Mouse (Mus musculus) adrenal gland (tissue): ENCODE measurements around the gene Lrch1.

ENCODE experiments used
- intact Hi-C: fragments of 180-260 bp; cut with DNase I; formaldehyde crosslinking; loops from one replicate; pipeline ENCODE4 v1.15.1; 2025

Lrch1 gene

GRCm38 (mm10) chr14:74898939-74899338 is 48.7 kb downstream of the Lrch1 start:
- intact Hi-C loops = no loop called here

DNA sequence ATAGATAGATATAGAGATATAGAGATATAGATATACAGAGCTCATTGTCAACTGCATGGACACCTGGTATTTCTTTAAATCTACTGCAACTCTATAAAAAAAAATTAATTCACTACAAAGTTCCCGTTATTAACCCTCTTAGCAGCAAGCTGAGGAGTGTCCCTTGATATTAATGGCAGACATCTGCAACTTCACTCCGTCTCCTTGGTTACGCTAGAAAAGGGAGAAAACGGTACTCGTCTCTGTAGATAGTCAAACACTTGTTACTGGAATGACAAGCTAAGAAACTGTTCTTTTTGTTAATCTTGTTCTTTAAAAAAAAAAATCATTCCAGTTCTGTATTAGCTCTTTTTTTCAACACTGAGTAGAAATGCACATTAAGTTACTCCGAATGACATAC is 54.0 kb downstream of the Lrch1 start:
- intact Hi-C loops = no loop called here

DNA sequence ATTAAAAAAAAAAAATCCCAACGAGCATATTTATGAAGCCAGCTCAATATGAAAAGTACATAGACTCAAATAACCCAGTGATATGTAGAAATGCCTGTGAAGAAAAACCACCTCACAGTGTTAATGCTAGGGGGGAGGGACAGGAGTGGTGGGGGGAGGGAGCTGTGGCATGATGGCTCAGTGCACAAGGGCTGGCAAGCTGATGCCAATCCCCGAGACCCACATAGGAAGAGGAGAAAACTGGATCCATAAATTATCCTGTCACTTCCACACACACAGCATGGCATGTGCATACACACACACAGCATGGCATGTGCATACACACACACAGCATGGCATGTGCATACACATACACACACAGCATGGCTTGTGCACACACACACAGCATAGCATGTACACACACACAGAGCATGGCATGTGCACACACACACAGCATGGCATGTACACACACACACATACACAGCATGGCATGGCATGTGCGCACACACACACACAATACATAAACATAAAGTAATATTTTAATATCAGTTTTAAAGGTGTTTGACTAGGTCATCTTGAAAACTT is 54.5 kb downstream of the Lrch1 start:
- intact Hi-C loops = no loop called here

DNA sequence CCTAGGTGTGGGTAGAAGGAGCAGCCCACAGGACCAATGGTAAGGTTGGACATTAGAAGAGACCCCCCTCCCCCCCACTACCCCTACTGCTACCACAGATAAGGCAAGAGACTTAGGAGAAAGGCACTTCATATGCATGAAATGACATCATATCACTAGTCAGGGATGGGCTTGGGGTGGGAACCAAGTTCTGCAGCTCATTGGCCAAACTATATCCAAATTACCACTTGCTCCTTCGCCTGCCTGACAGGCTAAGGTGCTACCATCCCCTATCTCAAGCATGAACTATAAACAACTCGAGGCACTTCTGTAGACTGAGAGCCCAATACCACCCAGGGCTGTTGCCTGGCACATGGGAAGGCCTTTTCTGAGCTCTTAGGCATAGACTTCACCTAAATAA is 58.4 kb downstream of the Lrch1 start:
- intact Hi-C loops = no loop called here

GRCm38 (mm10) chr14:74888103-74888502 is 59.6 kb downstream of the Lrch1 start:
- intact Hi-C loops = no loop called here

GRCm38 (mm10) chr14:74886453-74886852 is 61.2 kb downstream of the Lrch1 start:
- intact Hi-C loops = no loop called here

- intact Hi-C loops = no loop called here
Observed at GRCm38 (mm10) chr14:74884920-74885319, 62.8 kb downstream of the Lrch1 start.

DNA sequence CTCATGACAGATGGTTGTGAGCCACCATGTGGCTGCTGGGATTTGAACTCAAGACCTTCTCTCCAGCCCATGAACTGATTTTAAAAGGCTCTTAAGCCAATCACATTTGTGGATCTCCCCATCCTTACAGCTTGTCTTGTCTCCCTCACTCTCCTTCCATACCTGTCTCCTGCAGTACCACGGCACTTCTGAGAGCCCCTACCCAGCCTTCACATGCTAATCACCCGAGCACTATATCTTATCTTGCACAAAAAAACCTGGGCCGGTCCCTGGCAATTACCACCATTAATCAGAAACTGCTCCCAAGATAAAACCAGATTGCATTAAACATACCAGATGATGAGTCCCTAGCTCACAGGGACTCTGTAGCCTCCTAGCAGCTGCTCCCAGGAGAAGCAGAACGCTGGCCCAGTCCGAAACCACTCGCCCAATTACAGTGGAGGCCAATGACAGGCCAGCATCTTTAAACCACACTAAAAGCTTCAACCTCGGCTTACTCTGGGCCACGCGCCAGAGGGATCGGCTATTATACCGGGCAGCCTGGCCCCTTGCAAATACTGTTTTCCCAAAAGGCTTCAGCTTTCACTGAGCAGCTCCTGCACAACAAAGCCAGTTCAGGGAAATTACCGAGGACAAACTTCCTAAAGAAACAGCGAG is 63.5 kb downstream of the Lrch1 start:
- intact Hi-C loops = no loop called here

GRCm38 (mm10) chr14:74883204-74883603 is 64.5 kb downstream of the Lrch1 start:
- intact Hi-C loops = no loop called here

- intact Hi-C loops = no loop called here
Observed at GRCm38 (mm10) chr14:74882754-74883153, 64.9 kb downstream of the Lrch1 start.

- intact Hi-C loops = no loop called here
Observed at GRCm38 (mm10) chr14:74880868-74881267, 66.8 kb downstream of the Lrch1 start.

DNA sequence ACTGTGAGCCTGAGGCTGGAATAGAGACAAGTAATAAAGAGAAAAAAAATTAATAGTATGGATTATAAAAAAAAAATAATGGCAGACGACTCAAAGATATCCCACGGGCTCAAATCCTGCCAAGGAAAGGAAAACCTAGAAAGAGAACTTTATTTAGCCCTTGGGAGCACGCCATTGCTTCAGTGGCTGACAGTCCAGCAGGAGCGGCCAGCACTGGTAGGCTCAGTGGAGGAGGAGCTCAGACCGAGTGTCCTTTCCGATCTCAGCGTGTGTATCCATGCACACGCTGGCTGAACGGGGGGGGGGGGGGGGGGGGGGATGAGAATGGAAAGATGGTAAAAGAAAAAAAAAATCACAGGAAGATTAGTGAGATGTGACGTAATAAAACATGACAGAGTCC is 68.2 kb downstream of the Lrch1 start:
- intact Hi-C loops = no loop called here

- intact Hi-C loops = no loop called here
Observed at GRCm38 (mm10) chr14:74877287-74877686, 70.4 kb downstream of the Lrch1 start.

DNA sequence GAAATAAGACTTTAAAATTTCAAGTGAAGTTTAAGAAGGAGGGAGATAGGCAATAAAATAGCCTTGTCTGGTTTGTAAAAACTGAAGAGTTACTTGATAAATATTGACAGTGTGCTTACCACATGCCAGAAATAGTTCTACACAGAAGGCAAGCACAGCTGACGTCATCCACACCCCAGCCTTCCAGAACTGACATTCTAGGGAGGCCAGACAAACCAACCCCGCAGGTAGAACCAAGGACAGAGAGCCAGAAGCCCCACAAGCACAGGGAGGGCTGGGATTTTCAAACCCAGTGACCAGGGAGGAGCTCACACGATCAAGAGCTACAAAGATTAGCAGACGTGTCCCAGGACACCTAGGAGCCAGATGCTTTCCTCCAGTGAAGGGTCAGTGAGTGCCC is 76.5 kb downstream of the Lrch1 start:
- intact Hi-C loops = loop anchor here (5.0 kb wide), 1 partner anchor 76 kb away; the partner anchor contains the start of gene Lrch1

- intact Hi-C loops = no loop called here
Observed at GRCm38 (mm10) chr14:74868902-74869230, 78.8 kb downstream of the Lrch1 start.

DNA sequence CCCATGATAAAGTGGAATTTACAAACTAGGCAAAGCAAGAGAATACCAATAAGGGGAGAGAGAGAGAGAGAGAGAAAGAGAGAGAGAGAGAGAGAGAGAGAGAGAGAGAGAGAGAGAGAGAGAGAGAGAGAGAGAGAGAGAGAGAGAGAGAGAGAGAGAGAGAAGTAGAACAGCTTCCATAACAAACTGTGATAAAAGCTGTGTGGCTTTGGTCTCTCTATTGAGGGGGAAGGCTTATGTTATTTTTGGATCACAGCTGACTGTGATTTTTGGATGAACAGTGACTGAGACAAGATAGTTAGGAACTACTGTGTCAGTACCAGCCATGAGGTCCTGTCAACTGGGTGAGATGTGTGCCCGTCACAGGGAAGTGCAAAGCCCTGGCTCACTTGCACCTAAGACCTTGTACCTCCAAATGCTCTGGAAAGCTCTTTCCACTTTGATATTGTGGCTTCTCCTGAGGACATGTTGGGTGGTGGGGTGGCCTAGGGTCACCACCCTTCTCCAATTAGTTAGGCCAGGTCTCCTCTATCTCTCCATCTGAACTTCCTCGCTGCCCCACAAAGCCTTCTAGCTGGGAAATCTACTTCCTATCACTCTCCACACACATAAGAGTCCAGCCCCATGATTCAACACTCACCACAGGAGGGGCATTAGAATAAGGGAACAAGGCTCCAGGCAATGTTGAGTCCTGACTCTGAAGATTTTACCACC is 79.3 kb downstream of the Lrch1 start:
- intact Hi-C loops = no loop called here

GRCm38 (mm10) chr14:74867076-74868042 is 80.3 kb downstream of the Lrch1 start:
- intact Hi-C loops = no loop called here

DNA sequence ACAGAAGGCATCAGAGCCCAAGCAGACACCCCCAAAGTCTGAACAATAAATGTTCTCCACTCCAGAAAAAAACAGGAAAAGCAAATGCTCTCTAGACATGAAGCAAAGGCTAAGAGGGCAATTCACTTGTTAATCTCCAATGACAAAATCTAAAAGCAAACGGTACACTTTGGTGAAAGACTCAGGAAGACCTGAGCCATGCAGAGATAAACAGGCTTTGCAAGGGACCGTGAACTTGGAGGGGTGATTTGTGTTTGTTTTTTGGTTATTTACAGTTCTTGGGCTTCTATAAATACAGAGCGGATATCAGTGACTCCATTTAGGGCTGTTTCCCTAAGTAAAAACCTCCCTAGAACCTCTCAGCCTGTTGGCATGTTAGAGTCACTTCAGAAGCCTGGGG is 81.9 kb downstream of the Lrch1 start:
- intact Hi-C loops = no loop called here

DNA sequence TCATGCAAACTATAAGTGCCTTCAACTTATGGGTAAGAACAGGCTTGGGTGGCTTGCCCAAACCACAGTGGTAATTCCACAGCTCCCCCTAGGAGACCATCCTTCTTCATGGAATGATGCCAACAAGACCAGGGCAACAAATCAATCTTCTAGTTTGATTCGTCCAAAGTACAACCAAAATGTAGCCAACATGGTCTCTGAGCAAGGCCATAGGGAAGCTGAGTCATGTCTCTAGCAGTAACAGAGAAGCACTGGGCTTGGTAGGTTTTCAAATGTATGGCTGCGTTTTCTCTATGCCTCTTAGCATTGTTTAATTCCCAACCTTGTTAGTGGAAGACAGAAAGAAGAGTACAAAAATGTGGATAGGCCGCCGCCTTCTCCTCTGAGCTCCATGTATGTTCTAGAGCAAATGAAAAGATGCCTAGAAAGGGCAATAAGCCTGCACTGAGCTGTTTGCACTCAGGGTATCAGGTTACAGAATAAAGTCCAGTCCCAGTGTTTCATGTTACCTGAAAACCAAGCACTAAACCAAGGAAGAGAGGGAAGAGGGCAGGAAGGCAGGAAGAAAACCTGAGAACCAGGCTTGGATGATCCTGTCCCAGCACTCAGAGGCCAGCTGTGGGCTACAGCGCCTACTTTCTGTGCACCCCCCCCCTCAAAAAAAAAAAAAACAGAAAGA is 82.7 kb downstream of the Lrch1 start:
- intact Hi-C loops = no loop called here

- intact Hi-C loops = no loop called here
Observed at GRCm38 (mm10) chr14:74861456-74861855, 86.2 kb downstream of the Lrch1 start.

DNA sequence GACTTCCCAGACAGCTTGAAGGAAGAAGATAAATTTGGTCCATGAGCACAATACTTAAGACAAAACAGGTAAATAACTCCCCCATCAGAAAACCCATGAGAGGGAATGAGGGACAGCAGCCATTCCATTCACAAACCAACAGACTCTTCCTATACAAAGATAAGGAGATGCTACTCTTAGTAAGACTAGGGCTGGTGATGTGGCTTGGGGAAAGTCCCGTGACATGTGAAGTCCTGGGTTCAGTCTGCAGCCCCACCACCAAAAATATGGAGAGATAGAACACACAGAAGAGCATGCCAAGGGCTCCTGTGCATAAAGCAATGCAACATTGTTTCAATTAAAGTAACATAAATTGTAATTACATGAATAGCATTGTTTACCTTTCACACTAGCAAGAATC is 88.5 kb downstream of the Lrch1 start:
- intact Hi-C loops = no loop called here
